Mouse (Mus musculus) MEL (cell line): Measurements from ENCODE around the gene Mrrf.

ENCODE experiments used
- CHD2 ChIP-seq: IDR thresholded peaks from 2 replicates; pipeline ENCODE4 v1.6.1; 2011; ENCODE audit warnings: low read length, improper control_type of control experiment
- CTCF ChIP-seq, 3 experiments: IDR thresholded peaks in 2 of 3; conservative IDR thresholded peaks in 1 of 3; 2 replicates each; pipeline ENCODE4 v1.5.1; 2011 to 2012; ENCODE audit warnings: low read length in 3 of 3, low read depth in 2 of 3, mild to moderate bottlenecking in 2 of 3, improper control_type of control experiment in 1 of 3, inconsistent platforms in 1 of 3, mixed read lengths in 1 of 3, moderate library complexity in 1 of 3; ENCODE audit not compliant: control insufficient read depth in 1 of 3, insufficient read depth in 1 of 3, poor library complexity in 1 of 3, severe bottlenecking in 1 of 3
- GATA1 ChIP-seq: IDR thresholded peaks from 2 replicates; pipeline ENCODE4 v1.6.1; 2011; ENCODE audit warnings: low read depth, low read length, improper control_type of control experiment
- HCFC1 ChIP-seq: IDR thresholded peaks from 2 replicates; pipeline ENCODE4 v1.6.1; 2012; ENCODE audit warnings: low read depth, mild to moderate bottlenecking, inconsistent platforms, low read length, improper control_type of control experiment, moderate library complexity
- KAT2A ChIP-seq: conservative IDR thresholded peaks from 2 replicates; pipeline ENCODE4 v1.6.1; 2012; ENCODE audit warnings: low read depth, low read length, improper control_type of control experiment, inconsistent platforms
- MXI1 ChIP-seq: IDR thresholded peaks from 2 replicates; pipeline ENCODE4 v1.6.1; 2011; ENCODE audit warnings: mild to moderate bottlenecking, low read depth, low read length, improper control_type of control experiment
- POLR2A ChIP-seq, 2 experiments: IDR thresholded peaks; 2 replicates each; pipeline ENCODE4 v1.6.1; 2011 to 2012; ENCODE audit warnings: low read length in 2 of 2, mild to moderate bottlenecking in 2 of 2, control low read depth in 1 of 2, improper control_type of control experiment in 1 of 2, low read depth in 1 of 2, moderate library complexity in 1 of 2; ENCODE audit not compliant: control insufficient read depth in 1 of 2, insufficient read depth in 1 of 2, poor library complexity in 1 of 2
- POLR2AphosphoS2 ChIP-seq: IDR thresholded peaks from 2 replicates; pipeline ENCODE4 v1.6.1; 2011; ENCODE audit warnings: low read length, improper control_type of control experiment
- RAD21 ChIP-seq: IDR thresholded peaks from 2 replicates; pipeline ENCODE4 v1.6.1; 2011; ENCODE audit warnings: mild to moderate bottlenecking, low read depth, low read length, improper control_type of control experiment
- TCF12 ChIP-seq: IDR thresholded peaks from 2 replicates; pipeline ENCODE4 v1.6.1; 2014; ENCODE audit warnings: low read depth, mild to moderate bottlenecking, inconsistent platforms, low read length, improper control_type of control experiment, moderate library complexity
- USF1 ChIP-seq: IDR thresholded peaks from 2 replicates; pipeline ENCODE4 v1.6.1; 2014; ENCODE audit warnings: low read depth, mild to moderate bottlenecking, inconsistent platforms, low read length, improper control_type of control experiment, moderate library complexity
- ZC3H11A ChIP-seq: IDR thresholded peaks from 2 replicates; pipeline ENCODE4 v1.6.1; 2012; ENCODE audit warnings: low read depth, mild to moderate bottlenecking, inconsistent platforms, low read length, improper control_type of control experiment

- TF ChIP-seq POLR2AphosphoS2: no peak
- no peak for TF ChIP-seq GATA1
- no peak for TF ChIP-seq CTCF (IDR thresholded peaks at IDR 0.05 in 2 of 3, conservative IDR thresholded peaks at IDR 0.05 in 1 of 3; ENCODE audit: control insufficient read depth in 1 of 3, insufficient read depth in 1 of 3, low read depth in 2 of 3, low read length in 3 of 3, poor library complexity in 1 of 3, severe bottlenecking in 1 of 3)
- no peak for TF ChIP-seq MXI1
- no peak for TF ChIP-seq POLR2A (IDR thresholded peaks at IDR 0.05; ENCODE audit: control insufficient read depth in 1 of 2, insufficient read depth in 1 of 2, low read depth in 1 of 2, low read length in 2 of 2, poor library complexity in 1 of 2)
- TF ChIP-seq HCFC1: no peak
- TF ChIP-seq ZC3H11A: no peak
- no peak for TF ChIP-seq KAT2A
- TF ChIP-seq TCF12: no peak
- no peak for TF ChIP-seq RAD21
- no peak for TF ChIP-seq CHD2
- TF ChIP-seq USF1: no peak
Observed at GRCm38 (mm10) chr2:36179487-36179886, 43.3 kb downstream of the Mrrf start.
